Mouse (Mus musculus): Measurements from ENCODE around the gene Spp2. TPM values are rescaled to one million over a fixed set of nuclear protein-coding genes. Genes with fewer than 3 reads are reported as not detected.

The Spp2 gene
- polyA plus RNA-seq, 1 experiment = not detected

- Histone ChIP-seq H3K4me3 (no peak overlapping the region), H3K36me3 (ENCODE audit: control insufficient read depth, insufficient read depth) (no peaks in the 10 kb centered on the region), H3K79me2 (ENCODE audit: control insufficient read depth, insufficient read depth) (no peaks in the 10 kb centered on the region), H3K27me3 (ENCODE audit: control insufficient read depth, insufficient read depth, insufficient read length) (no peaks in the 10 kb centered on the region), H3K4me2 (ENCODE audit: low read depth) (no peak overlapping the region), H3ac (ENCODE audit: control insufficient read depth, insufficient read length) (no peak overlapping the region)
- TF ChIP-seq E2F4 (IDR thresholded peaks at IDR 0.05; ENCODE audit: insufficient read depth) (no peak), TCF3 (IDR thresholded peaks at IDR 0.05; ENCODE audit: insufficient read length, low read depth) (no peak), MYOD1 (IDR thresholded peaks at IDR 0.05; ENCODE audit: control insufficient read depth in 1 of 3, insufficient read length in 2 of 3, low read depth in 2 of 3) (no peak), SRF (IDR thresholded peaks at IDR 0.05; ENCODE audit: control insufficient read depth, insufficient read length, low read depth) (no peak), TCF12 (IDR thresholded peaks at IDR 0.05; ENCODE audit: insufficient read depth, poor library complexity, severe bottlenecking) (no peak), USF1 (IDR thresholded peaks at IDR 0.05; ENCODE audit: low read depth) (no peak), MYOG (IDR thresholded peaks at IDR 0.05; ENCODE audit: control insufficient read depth in 1 of 3, insufficient read depth in 1 of 3, insufficient read length in 2 of 3, low read depth in 2 of 3) (no peak), REST (IDR thresholded peaks at IDR 0.05; ENCODE audit: insufficient read depth, insufficient read length) (no peak), MAX (IDR thresholded peaks at IDR 0.05; ENCODE audit: low read depth) (no peak), POLR2AphosphoS2 (IDR thresholded peaks at IDR 0.05; ENCODE audit: insufficient read length, low read depth) (no peak), POLR2A (IDR thresholded peaks at IDR 0.05; ENCODE audit: insufficient read length, low read depth) (no peak), CEBPB (IDR thresholded peaks at IDR 0.05; ENCODE audit: insufficient read depth, poor library complexity, severe bottlenecking) (no peak)
Measured at GRCm38 (mm10) chr1:88366881-88367644, 39.7 kb upstream of the Spp2 start.

GRCm38 (mm10) chr1:88378446-88378845 is 28.3 kb upstream of the Spp2 start:
- Histone ChIP-seq H3K4me3 (no peak overlapping the region), H3K79me2 (ENCODE audit: control insufficient read depth, insufficient read depth) (no peaks in the 10 kb centered on the region), H3K27me3 (ENCODE audit: control insufficient read depth, insufficient read depth, insufficient read length) (no peaks in the 10 kb centered on the region), H3K36me3 (ENCODE audit: control insufficient read depth, insufficient read depth) (no peaks in the 10 kb centered on the region), H3ac (ENCODE audit: control insufficient read depth, insufficient read length) (no peak overlapping the region), H3K4me2 (ENCODE audit: low read depth) (no peak overlapping the region)
- TF ChIP-seq CEBPB (IDR thresholded peaks at IDR 0.05; ENCODE audit: insufficient read depth, poor library complexity, severe bottlenecking) = no peak
- no peak for TF ChIP-seq TCF3 (IDR thresholded peaks at IDR 0.05; ENCODE audit: insufficient read length, low read depth)
- TF ChIP-seq E2F4 (IDR thresholded peaks at IDR 0.05; ENCODE audit: insufficient read depth) = no peak
- TF ChIP-seq MYOG (IDR thresholded peaks at IDR 0.05; ENCODE audit: control insufficient read depth in 1 of 3, insufficient read depth in 1 of 3, insufficient read length in 2 of 3, low read depth in 2 of 3) = no peak
- TF ChIP-seq MYOD1 (IDR thresholded peaks at IDR 0.05; ENCODE audit: control insufficient read depth in 1 of 3, insufficient read length in 2 of 3, low read depth in 2 of 3) = no peak

DNA sequence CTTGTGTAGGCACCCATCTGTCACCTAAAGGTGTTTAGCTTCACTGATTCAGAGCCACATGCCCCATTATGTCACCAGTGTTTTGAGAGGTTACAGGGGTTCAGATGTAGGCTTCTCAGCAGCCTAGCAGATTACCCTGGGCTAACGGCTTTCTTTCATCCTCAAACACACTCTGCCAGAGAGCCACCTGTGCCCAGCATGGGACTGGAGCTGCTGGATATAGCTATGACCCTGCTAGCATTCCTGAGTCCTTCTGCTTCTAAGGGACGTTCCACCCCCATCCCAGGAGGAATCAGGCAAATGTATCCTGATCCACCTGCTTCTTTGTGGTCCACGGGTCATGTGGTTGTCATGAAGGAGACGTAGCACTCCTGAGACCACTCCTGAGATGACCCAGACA is 15.1 kb upstream of the Spp2 start:
- Histone ChIP-seq H3K4me3 (no peak overlapping the region), H3K79me2 (ENCODE audit: control insufficient read depth, insufficient read depth) (no peaks in the 10 kb centered on the region), H3K4me2 (ENCODE audit: low read depth) (no peak overlapping the region), H3K36me3 (ENCODE audit: control insufficient read depth, insufficient read depth) (no peaks in the 10 kb centered on the region), H3ac (ENCODE audit: control insufficient read depth, insufficient read length) (no peak overlapping the region), H3K27me3 (ENCODE audit: control insufficient read depth, insufficient read depth, insufficient read length) (no peaks in the 10 kb centered on the region)
- no peak for TF ChIP-seq REST (IDR thresholded peaks at IDR 0.05; ENCODE audit: insufficient read depth, insufficient read length)
- TF ChIP-seq POLR2AphosphoS2 (IDR thresholded peaks at IDR 0.05; ENCODE audit: insufficient read length, low read depth) = no peak
- TF ChIP-seq SRF (IDR thresholded peaks at IDR 0.05; ENCODE audit: control insufficient read depth, insufficient read length, low read depth) = no peak
- TF ChIP-seq E2F4 (IDR thresholded peaks at IDR 0.05; ENCODE audit: insufficient read depth) = no peak
- TF ChIP-seq MYOD1 (IDR thresholded peaks at IDR 0.05; ENCODE audit: control insufficient read depth in 1 of 3, insufficient read length in 2 of 3, low read depth in 2 of 3) = no peak
- TF ChIP-seq TCF12 (IDR thresholded peaks at IDR 0.05; ENCODE audit: insufficient read depth, poor library complexity, severe bottlenecking) = no peak
- no peak for TF ChIP-seq TCF3 (IDR thresholded peaks at IDR 0.05; ENCODE audit: insufficient read length, low read depth)
- TF ChIP-seq MYOG (IDR thresholded peaks at IDR 0.05; ENCODE audit: control insufficient read depth in 1 of 3, insufficient read depth in 1 of 3, insufficient read length in 2 of 3, low read depth in 2 of 3) = no peak

DNA sequence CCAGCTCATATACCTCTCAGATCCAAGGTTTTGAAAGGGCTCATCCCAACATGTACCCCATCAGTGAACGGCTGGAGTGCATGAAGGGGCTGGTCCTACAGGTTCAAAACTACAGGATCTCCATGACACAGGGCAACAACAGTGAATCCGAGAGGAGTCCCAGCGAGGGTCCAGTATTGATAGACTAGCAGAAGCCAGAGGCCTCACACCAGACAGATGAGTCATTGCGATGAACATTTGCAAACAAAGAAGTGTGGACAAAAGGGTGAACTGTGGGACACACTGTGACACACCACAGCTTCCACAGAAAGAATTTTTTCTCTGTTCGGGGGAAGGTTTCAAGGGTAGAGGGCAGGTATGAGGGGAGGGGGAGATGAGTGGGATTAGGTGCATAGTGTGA is 13.4 kb upstream of the Spp2 start:
- no peaks in the 10 kb centered on the region for H3K27me3 ChIP-seq (ENCODE audit: control insufficient read depth, insufficient read depth, insufficient read length)
- no peak overlapping the region for H3K4me2 ChIP-seq (ENCODE audit: low read depth)
- no peak overlapping the region for H3ac ChIP-seq (ENCODE audit: control insufficient read depth, insufficient read length)
- TF ChIP-seq MAX (IDR thresholded peaks at IDR 0.05; ENCODE audit: low read depth) = no peak
- TF ChIP-seq POLR2AphosphoS2 (IDR thresholded peaks at IDR 0.05; ENCODE audit: insufficient read length, low read depth) = no peak
- no peak for TF ChIP-seq POLR2A (IDR thresholded peaks at IDR 0.05; ENCODE audit: insufficient read length, low read depth)
- H3K4me3 ChIP-seq = no peak overlapping the region
- H3K79me2 ChIP-seq (ENCODE audit: control insufficient read depth, insufficient read depth) = no peaks in the 10 kb centered on the region
- H3K36me3 ChIP-seq (ENCODE audit: control insufficient read depth, insufficient read depth) = no peaks in the 10 kb centered on the region

DNA sequence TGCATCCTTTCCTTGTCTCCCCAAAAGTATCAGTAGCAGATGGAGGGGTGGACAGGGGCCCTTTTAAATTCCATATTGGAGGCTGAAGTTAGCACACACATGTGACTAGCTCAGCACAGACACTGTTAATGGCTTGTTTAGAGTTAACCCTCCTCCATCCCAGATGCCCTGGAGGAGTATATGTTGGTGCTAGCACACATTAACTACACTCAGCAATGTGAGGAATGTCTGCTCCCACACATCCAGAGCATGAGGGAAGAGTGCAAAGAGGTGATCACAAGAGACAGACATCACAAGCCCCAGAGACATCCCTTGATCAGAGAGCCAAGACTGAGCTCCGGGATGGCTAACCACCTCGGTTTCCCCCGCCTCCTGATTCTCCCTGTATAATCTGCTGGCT is 3.4 kb upstream of the Spp2 start:
- no peak overlapping the region for H3K4me3 ChIP-seq
- H3K79me2 ChIP-seq (ENCODE audit: control insufficient read depth, insufficient read depth) = no peaks in the 10 kb centered on the region
- H3K36me3 ChIP-seq (ENCODE audit: control insufficient read depth, insufficient read depth) = no peaks in the 10 kb centered on the region
- H3K27me3 ChIP-seq (ENCODE audit: control insufficient read depth, insufficient read depth, insufficient read length) = no peaks in the 10 kb centered on the region
- no peak overlapping the region for H3K4me2 ChIP-seq (ENCODE audit: low read depth)
- H3ac ChIP-seq (ENCODE audit: control insufficient read depth, insufficient read length) = no peak overlapping the region
- TF ChIP-seq MYOD1 (IDR thresholded peaks at IDR 0.05; ENCODE audit: control insufficient read depth in 1 of 3, insufficient read length in 2 of 3, low read depth in 2 of 3) (no peak), USF1 (IDR thresholded peaks at IDR 0.05; ENCODE audit: low read depth) (no peak), SRF (IDR thresholded peaks at IDR 0.05; ENCODE audit: control insufficient read depth, insufficient read length, low read depth) (no peak), TCF3 (IDR thresholded peaks at IDR 0.05; ENCODE audit: insufficient read length, low read depth) (no peak), MYOG (IDR thresholded peaks at IDR 0.05; ENCODE audit: control insufficient read depth in 1 of 3, insufficient read depth in 1 of 3, insufficient read length in 2 of 3, low read depth in 2 of 3) (no peak), CEBPB (IDR thresholded peaks at IDR 0.05; ENCODE audit: insufficient read depth, poor library complexity, severe bottlenecking) (no peak), TCF12 (IDR thresholded peaks at IDR 0.05; ENCODE audit: insufficient read depth, poor library complexity, severe bottlenecking) (no peak), E2F4 (IDR thresholded peaks at IDR 0.05; ENCODE audit: insufficient read depth) (no peak), POLR2AphosphoS2 (IDR thresholded peaks at IDR 0.05; ENCODE audit: insufficient read length, low read depth) (no peak), POLR2A (IDR thresholded peaks at IDR 0.05; ENCODE audit: insufficient read length, low read depth) (no peak), MAX (IDR thresholded peaks at IDR 0.05; ENCODE audit: low read depth) (no peak), REST (IDR thresholded peaks at IDR 0.05; ENCODE audit: insufficient read depth, insufficient read length) (no peak)
